Comparison of ENCODE assay signal across 35 mouse cellular contexts in the genomic region with DNA sequence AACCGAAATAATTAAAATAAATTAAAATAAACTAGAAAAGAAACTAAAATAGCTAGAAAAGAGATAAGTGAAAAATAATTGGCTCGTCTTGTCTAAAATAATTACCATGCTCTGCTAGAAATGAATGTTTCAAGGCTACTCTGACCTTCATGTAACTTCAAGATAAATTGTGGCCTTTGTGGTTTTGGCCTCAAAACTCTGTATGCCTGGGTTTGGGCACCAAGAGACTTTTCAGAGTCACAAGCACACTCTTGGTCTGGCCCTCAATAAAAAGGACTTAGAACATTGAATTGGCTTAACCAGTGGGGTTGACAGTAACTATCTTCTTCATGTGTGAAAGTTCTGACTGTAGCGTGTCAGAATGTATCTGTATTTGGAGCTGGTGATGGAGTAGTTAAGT.
"Had no signal": no experiment of that assay in that cellular context is flagged by ENCODE, and none has a peak within 500 bp of the region (broad histone marks: within the 10 kb centered on the region; RNA-seq: fewer than 3 reads in every experiment).

No protein-coding gene starts in this region.

- ATAC-seq: hindbrain, embryonic 16.5 days; hindbrain, postnatal 0 days; inflammation-experienced regulatory T-cells, adult 6 months; intestine, embryonic 15.5 days; intestine, embryonic 16.5 days; intestine, postnatal 0 days had no signal

- H3K9ac ChIP-seq: heart, embryonic 12.5 days; heart, embryonic 13.5 days; heart, embryonic 15.5 days; hindbrain, embryonic 12.5 days; hindbrain, embryonic 13.5 days; hindbrain, embryonic 14.5 days; hindbrain, embryonic 15.5 days; intestine, embryonic 15.5 days; kidney, embryonic 15.5 days had no signal

- H3K4me3 ChIP-seq: heart, embryonic 10.5 days; heart, embryonic 12.5 days; heart, embryonic 13.5 days; heart, embryonic 15.5 days; hindbrain, embryonic 10.5 days; hindbrain, embryonic 12.5 days; hindbrain, embryonic 13.5 days; hindbrain, embryonic 15.5 days; intestine, embryonic 15.5 days; kidney, embryonic 15.5 days; layer of hippocampus, adult 2 months had no signal

- H3K4me1 ChIP-seq: heart, embryonic 10.5 days; heart, embryonic 12.5 days; heart, embryonic 13.5 days; heart, embryonic 15.5 days; hindbrain, embryonic 10.5 days; hindbrain, embryonic 12.5 days; hindbrain, embryonic 13.5 days; hindbrain, embryonic 15.5 days; intestine, embryonic 15.5 days; kidney, embryonic 15.5 days had no signal

- H3K27me3 ChIP-seq: intestine, embryonic 15.5 days had no signal

- H3K27ac ChIP-seq: heart, embryonic 10.5 days; heart, embryonic 13.5 days; heart, embryonic 15.5 days; hindbrain, embryonic 10.5 days; hindbrain, embryonic 12.5 days; hindbrain, embryonic 13.5 days; hindbrain, embryonic 14.5 days; hindbrain, embryonic 15.5 days; hindbrain, postnatal 0 days; intestine, embryonic 15.5 days; kidney, embryonic 15.5 days; kidney, postnatal 0 days; layer of hippocampus, adult 2 months had no signal

- H3K9me3 ChIP-seq: heart, embryonic 10.5 days; heart, embryonic 12.5 days; heart, embryonic 13.5 days; heart, embryonic 15.5 days; hindbrain, embryonic 10.5 days; hindbrain, embryonic 12.5 days; hindbrain, embryonic 13.5 days; hindbrain, embryonic 15.5 days; intestine, embryonic 15.5 days; kidney, embryonic 15.5 days had no signal

- DNase-seq: heart, postnatal 10 days; heart, postnatal 14 days; heart, postnatal 36 days; heart, postnatal 4 days; kidney, adult 11 months; kidney, adult 18-20 months; kidney, adult 2 months; kidney, adult 8-10 months; kidney, adult 9 months; kidney, postnatal 10 days; kidney, postnatal 14 days; kidney, postnatal 25 days; kidney, postnatal 36 days; kidney, postnatal 4 days; layer of hippocampus, adult 9-11 months; layer of hippocampus, postnatal 36 days had no signal

- H3K4me2 ChIP-seq: heart, embryonic 11.5 days; heart, embryonic 12.5 days; heart, embryonic 13.5 days; heart, embryonic 15.5 days; hindbrain, embryonic 12.5 days; hindbrain, embryonic 13.5 days; hindbrain, embryonic 14.5 days; hindbrain, embryonic 15.5 days; intestine, embryonic 15.5 days; kidney, embryonic 15.5 days had no signal

- H3K36me3 ChIP-seq: heart, embryonic 10.5 days; heart, embryonic 12.5 days; heart, embryonic 13.5 days; heart, embryonic 15.5 days; hindbrain, embryonic 10.5 days; hindbrain, embryonic 12.5 days; hindbrain, embryonic 13.5 days; hindbrain, embryonic 15.5 days; intestine, embryonic 15.5 days; kidney, embryonic 15.5 days had no signal
